Mouse (Mus musculus) C2C12 (cell line): ENCODE data around the gene Tnnc1. TPM values are rescaled to one million over a fixed set of nuclear protein-coding genes. Genes with fewer than 3 reads are reported as not detected.

Experiments
- H3K27me3 ChIP-seq: one replicate; pipeline ENCODE4 v1.6.1; 2011; ENCODE audit not compliant: control insufficient read depth, insufficient read depth, insufficient read length
- H3K36me3 ChIP-seq: one replicate; pipeline ENCODE4 v1.6.1; 2011; ENCODE audit not compliant: control insufficient read depth, insufficient read depth
- H3K4me3 ChIP-seq: one replicate; pipeline ENCODE4 v1.5.1; 2011; ENCODE audit warnings: mild to moderate bottlenecking, control low read depth; ENCODE audit not compliant: poor library complexity, insufficient read depth, severe bottlenecking
- H3K79me2 ChIP-seq: one replicate; pipeline ENCODE4 v1.6.1; 2011; ENCODE audit not compliant: control insufficient read depth, insufficient read depth
- H3K79me3 ChIP-seq: one replicate; pipeline ENCODE4 v1.6.1; 2011; ENCODE audit warnings: low read depth, control low read depth
- H3ac ChIP-seq: one replicate; pipeline ENCODE3; 2011; ENCODE audit warnings: low read depth; ENCODE audit not compliant: control insufficient read depth, insufficient read length
- CEBPB ChIP-seq: IDR thresholded peaks from one replicate; pipeline ENCODE4 v1.6.1; 2011; ENCODE audit warnings: low read depth, mild to moderate bottlenecking, control low read depth, moderate library complexity
- CTCF ChIP-seq: IDR thresholded peaks from one replicate; pipeline ENCODE4 v1.5.1; 2011; ENCODE audit not compliant: control insufficient read depth, insufficient read depth, insufficient read length
- FOSL1 ChIP-seq: IDR thresholded peaks from one replicate; pipeline ENCODE4 v1.8.0; 2011; ENCODE audit warnings: mild to moderate bottlenecking, low read length; ENCODE audit not compliant: poor library complexity, insufficient read depth, severe bottlenecking
- MAX ChIP-seq: IDR thresholded peaks from one replicate; pipeline ENCODE4 v1.6.1; 2011; ENCODE audit warnings: mild to moderate bottlenecking, control low read depth
- MYOD1 ChIP-seq: IDR thresholded peaks from one replicate; pipeline ENCODE4 v1.6.1; 2011; ENCODE audit warnings: low read depth; ENCODE audit not compliant: control insufficient read depth, insufficient read length
- MYOG ChIP-seq: IDR thresholded peaks from one replicate; pipeline ENCODE4 v1.6.1; 2011; ENCODE audit not compliant: control insufficient read depth, insufficient read length; ENCODE audit errors: extremely low read depth
- USF1 ChIP-seq: IDR thresholded peaks from one replicate; pipeline ENCODE4 v1.6.1; 2011; ENCODE audit warnings: low read depth, mild to moderate bottlenecking, control low read depth, moderate library complexity
- polyA plus RNA-seq: library from polyadenylated mRNA; unstranded; fragments of >200 nt; fragmentation: generic; extraction: Trizol; gene quantifications from one replicate; pipeline ENCODE4 v1.2.1, GENCODE M21; 2012; ENCODE audit warnings: missing spikeins

The Tnnc1 gene
- polyA plus RNA-seq, 1 experiment, result 21.0 TPM

DNA sequence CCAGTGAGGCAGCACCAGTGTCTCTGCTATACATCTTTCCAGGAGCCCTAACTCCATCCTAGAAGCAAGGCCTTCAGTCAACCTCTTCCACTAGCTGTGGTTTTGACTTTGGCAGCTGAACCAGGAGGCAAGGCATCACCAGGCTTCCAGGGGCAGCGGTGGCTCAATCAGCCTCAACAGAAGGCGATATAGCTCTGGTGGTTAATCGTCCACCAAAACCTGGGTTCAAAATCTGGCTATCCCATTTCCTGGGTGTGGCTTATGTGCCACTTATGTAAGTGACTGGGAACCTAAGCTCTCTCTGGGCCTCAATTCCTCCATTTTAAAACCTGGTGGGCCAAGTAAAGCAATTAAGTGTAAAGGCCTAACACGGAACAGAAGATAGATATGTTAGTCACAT is 3.3 kb upstream of the Tnnc1 start:
- Histone ChIP-seq H3ac (peak overlapping the region; percentile 77), H3K27me3 (no peaks in the 10 kb centered on the region), H3K79me3 (peaks cover 62% of the 10 kb centered on the region), H3K79me2 (peaks cover 79% of the 10 kb centered on the region), H3K36me3 (peaks cover 46% of the 10 kb centered on the region), H3K4me3 (peak overlapping the region; percentile 88)
- TF ChIP-seq USF1, result no peak
- TF ChIP-seq MYOG, result no peak
- no peak for TF ChIP-seq CTCF
- no peak for TF ChIP-seq FOSL1
- no peak for TF ChIP-seq CEBPB
- TF ChIP-seq MYOD1, result no peak
- TF ChIP-seq MAX, result no peak

GRCm38 (mm10) chr14:31205244-31205561 is 2.9 kb upstream of the Tnnc1 start:
- peaks cover 58% of the 10 kb centered on the region for H3K79me3 ChIP-seq
- H3K79me2 ChIP-seq, result peaks cover 76% of the 10 kb centered on the region
- H3K27me3 ChIP-seq, result no peaks in the 10 kb centered on the region
- TF ChIP-seq FOSL1, result no peak
- H3K4me3 ChIP-seq, result peak overlapping the region; percentile 88
- H3K36me3 ChIP-seq, result peaks cover 43% of the 10 kb centered on the region
- H3ac ChIP-seq, result peak overlapping the region; percentile 77

- Histone ChIP-seq H3K36me3 (peaks cover 42% of the 10 kb centered on the region), H3ac (peak overlapping the region; percentile 77), H3K27me3 (no peaks in the 10 kb centered on the region), H3K79me2 (peaks cover 70% of the 10 kb centered on the region), H3K4me3 (peak overlapping the region; percentile 88), H3K79me3 (peaks cover 52% of the 10 kb centered on the region)
- TF ChIP-seq MYOG, result no peak
- TF ChIP-seq FOSL1, result no peak
- TF ChIP-seq MYOD1, result no peak
- TF ChIP-seq MAX, result no peak
- no peak for TF ChIP-seq CTCF
- no peak for TF ChIP-seq CEBPB
Measured at GRCm38 (mm10) chr14:31205562-31206467, 2.3 kb upstream of the Tnnc1 start.

DNA sequence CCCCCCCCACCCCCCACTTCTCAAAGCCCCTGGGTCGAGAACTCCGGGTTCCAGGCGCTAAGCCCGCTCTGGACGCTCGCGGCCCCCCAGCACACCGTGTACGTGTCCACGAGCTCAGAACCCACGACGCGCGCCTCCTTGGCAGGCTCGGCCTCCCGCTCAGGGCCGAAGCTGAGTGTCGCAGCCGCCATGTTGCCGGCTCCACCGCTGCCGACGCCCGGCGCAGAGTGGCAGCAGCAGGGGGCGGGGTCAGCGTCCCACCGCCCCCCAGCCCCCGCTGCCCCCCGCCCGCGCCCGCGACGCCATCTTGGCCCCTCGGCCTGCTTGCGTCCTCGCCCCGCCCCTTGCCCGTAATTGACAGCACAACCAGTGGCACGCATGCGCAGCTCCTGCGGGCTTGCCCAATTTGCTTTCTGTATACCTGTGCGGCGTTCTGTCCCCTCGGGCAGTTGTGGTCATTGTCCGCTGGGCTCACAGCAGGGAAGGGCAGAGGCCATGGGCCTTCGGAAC is 1.6 kb upstream of the Tnnc1 start:
- TF ChIP-seq MAX (peak; percentile 38), CEBPB (no peak)
- Histone ChIP-seq H3K4me3 (peak overlapping the region; percentile 88), H3K36me3 (peaks cover 35% of the 10 kb centered on the region)

GRCm38 (mm10) chr14:31207070-31207830 is 862 bp upstream of the Tnnc1 start:
- peak overlapping the region; percentile 88 for H3K4me3 ChIP-seq
- H3K79me3 ChIP-seq, result peaks cover 43% of the 10 kb centered on the region
- H3K79me2 ChIP-seq, result peaks cover 55% of the 10 kb centered on the region
- peaks cover 29% of the 10 kb centered on the region for H3K36me3 ChIP-seq
- no peak for TF ChIP-seq USF1
- TF ChIP-seq MYOG, result no peak
- TF ChIP-seq CEBPB, result no peak
- H3ac ChIP-seq, result no peak overlapping the region
- no peaks in the 10 kb centered on the region for H3K27me3 ChIP-seq

More for the DNA sequence above, 1.6 kb upstream of the Tnnc1 start:
- peaks cover 49% of the 10 kb centered on the region for H3K79me3 ChIP-seq
- H3ac ChIP-seq, result peak overlapping the region; percentile 77
- no peaks in the 10 kb centered on the region for H3K27me3 ChIP-seq
- peaks cover 62% of the 10 kb centered on the region for H3K79me2 ChIP-seq

GRCm38 (mm10) chr14:31209133-31209557 is 1.0 kb downstream of the Tnnc1 start:
- H3K4me3 ChIP-seq, result no peak overlapping the region
- no peak for TF ChIP-seq FOSL1
- TF ChIP-seq MAX, result no peak
- no peak for TF ChIP-seq MYOD1
- no peak for TF ChIP-seq USF1
- TF ChIP-seq CTCF, result no peak
- no peak for TF ChIP-seq MYOG
- no peak for TF ChIP-seq CEBPB
- H3K79me2 ChIP-seq, result peaks cover 36% of the 10 kb centered on the region
- H3K79me3 ChIP-seq, result peaks cover 27% of the 10 kb centered on the region
- no peak overlapping the region for H3ac ChIP-seq
- peaks cover 10% of the 10 kb centered on the region for H3K36me3 ChIP-seq
- no peaks in the 10 kb centered on the region for H3K27me3 ChIP-seq
